Mouse (Mus musculus) telencephalon, adult 2 months (tissue): ENCODE results near the gene Rora.
A peak's percentile ranks its signal among the peaks of the same experiment; 100 is the strongest.

Experiments
- DNase-seq: peaks from one replicate; pipeline ENCODE4 v3.0.0-alpha.2; 2011; ENCODE audit warnings: low read depth, low spot score

Rora gene

DNA sequence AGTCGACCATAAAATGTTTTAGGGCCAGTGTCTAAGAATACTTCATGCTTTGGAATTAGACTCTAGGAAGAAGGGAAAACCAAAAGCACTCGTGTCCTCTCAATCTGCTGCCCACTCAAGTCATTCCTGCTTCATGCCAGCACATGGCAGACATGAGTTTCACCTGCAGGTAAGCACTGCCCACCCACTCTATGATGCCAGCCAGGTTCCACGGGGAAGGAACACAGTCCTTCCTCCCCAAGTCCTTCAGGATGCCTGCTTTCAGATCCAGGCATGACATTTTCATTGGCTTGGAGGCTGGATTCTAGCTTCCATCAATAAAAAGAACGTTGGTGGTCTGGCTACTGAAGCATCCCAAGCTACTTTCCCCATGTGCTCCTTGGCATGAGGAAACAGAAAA, 166.4 kb downstream of the Rora start:
- no peak for DNase-seq

DNA sequence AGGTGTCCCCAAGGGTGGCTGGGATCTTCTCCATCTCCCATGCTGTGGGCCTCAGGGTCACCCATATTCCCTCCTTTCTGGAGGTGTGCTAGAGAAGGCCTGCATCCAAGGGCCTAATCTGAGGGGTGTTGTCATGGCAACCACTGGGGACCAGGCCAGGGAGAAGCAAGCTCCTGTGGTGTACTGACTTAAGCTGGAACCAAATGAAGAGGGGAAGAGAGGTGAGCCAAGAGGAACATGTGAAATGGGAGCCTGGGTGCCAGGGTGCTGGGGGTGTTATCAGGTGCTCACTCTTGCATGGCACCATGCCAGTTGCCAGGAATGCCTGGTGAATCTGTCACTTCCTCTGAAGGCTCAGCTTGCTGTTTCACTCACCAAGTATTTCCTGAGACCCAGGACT, 166.9 kb downstream of the Rora start:
- no peak for DNase-seq

DNA sequence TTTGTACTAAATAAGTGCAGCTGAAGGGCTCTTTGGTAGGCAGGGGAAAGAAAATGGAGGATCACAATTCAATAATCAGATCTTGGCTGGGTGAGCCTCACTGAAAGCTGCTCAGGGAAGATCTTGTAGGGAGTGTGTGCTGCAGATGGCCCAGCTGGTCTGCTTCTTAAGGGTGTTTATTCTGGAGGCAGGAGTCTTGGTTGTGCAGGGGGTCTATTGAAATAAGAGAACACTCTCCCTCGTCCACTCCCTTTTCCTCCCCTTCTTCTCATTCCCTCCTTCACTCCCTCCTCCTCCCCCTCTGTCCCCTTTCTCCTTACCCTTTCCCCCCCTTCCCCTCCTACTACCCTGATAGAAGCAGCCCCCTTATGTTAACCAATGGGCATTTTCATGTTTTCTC, 167.8 kb downstream of the Rora start:
- no peak for DNase-seq

DNA sequence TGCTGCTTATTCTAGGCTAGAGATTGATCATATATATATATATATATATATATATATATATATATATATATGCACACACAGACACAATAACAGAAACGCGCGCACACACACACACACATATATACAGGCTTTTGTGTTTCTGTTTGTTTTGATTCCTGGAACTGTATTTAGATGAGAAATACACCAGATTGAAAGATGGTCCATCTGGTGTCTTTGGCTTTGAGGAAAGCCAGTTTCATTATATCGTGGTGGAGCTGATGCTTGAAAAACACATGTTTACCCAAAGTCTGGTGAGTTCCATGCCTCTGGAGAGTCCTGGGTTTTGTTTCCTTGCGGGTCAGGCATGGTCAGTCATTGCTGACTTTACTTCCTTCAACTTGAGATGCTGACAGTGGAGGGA, 169.7 kb downstream of the Rora start:
- DNase-seq, result no peak

DNA sequence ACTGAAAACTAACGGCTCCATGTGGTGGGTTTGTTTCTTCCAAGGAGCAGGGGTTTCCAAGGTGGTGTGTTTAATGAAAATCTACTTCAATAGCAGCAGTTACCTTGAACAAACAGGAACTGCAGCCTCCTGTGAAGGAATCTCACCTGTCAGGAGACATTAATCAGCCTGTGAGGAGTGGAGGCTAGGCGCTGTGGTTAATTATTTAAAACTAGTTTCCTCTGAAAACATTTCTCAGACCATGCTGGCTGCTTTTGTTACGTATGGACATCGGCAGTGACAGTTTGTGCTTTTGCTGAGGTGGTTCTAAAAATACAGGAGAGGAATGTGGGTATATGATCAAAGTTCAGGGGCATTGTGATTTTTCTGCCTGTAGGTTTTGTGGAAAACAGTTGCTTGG, 171.5 kb downstream of the Rora start:
- no peak for DNase-seq

DNA sequence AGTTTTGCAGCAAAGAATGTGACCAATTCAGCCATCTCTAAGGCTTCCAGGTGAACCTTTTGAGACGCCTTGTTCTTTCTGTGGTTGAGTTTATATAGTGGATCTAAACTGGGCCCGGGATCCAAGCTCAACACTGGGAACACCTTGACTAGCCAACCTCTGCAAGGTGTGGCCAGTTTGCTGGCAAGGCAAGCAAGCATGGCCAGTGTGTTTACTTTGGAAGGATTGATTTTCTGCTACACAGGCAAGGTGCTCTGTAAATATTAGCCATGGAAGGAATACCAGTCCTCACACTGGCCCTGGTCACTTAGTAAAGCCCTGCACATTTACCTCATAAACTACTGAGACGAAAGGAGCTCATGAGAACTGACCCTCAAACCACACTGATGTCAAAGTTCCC, 172.3 kb downstream of the Rora start:
- DNase-seq, result no peak

DNA sequence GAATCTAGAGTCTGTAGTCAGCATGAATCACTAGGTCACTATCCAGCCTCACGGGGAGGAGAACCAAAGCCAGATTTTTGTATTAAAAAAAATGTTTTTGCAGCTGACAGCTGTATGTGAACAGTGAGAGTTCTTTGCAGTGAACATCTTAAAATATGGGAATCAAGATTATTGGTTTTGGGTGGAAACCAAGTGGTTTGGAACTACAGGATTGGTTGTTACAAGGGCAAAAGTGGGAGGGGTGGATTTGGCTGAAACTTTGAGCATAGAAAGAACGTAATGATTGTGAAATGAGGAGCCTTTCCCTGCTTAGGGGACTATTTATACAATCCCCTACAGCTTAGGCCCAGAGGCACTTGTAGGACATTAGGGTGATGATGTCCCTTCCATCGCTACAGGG, 173.9 kb downstream of the Rora start:
- no peak for DNase-seq

DNA sequence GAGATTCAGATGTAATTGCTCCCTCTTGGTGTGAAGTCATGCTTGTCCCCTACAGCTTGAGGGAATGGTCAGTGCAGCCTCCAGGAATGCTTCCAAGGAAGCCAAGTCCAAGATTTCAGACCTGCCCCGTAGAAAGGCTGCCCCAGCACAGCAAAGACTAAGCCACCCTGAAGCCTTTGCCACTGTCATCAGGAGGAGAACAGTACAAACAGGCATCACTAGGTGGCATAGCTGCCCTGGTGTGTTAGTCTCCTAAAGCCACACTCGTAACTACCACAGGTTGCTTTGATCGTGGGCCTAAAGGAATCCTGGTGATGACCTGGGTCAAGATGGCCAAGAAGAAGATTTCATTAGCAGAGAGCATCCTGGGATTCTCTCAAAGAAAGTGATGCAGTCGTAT, 176.3 kb downstream of the Rora start:
- DNase-seq, result no peak

DNA sequence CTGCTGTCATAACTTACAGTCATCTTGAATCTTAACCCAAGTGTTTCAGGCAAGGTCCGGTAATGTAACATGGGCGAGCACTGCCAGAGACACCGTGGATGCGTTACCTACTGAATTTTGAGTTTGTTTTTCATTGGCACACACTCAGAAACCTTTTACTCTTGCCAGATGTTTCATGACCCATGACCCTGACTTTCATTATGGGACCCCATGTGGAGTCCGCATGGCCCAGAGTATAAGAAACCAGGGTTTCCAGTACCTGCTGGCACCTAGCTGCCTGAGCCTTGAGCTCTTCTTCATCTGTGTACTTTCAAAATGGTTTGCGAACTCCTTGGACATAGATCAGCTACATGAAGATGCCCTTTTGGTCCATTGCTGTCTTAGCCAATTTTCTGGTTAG, 179.7 kb downstream of the Rora start:
- DNase-seq, result no peak

DNA sequence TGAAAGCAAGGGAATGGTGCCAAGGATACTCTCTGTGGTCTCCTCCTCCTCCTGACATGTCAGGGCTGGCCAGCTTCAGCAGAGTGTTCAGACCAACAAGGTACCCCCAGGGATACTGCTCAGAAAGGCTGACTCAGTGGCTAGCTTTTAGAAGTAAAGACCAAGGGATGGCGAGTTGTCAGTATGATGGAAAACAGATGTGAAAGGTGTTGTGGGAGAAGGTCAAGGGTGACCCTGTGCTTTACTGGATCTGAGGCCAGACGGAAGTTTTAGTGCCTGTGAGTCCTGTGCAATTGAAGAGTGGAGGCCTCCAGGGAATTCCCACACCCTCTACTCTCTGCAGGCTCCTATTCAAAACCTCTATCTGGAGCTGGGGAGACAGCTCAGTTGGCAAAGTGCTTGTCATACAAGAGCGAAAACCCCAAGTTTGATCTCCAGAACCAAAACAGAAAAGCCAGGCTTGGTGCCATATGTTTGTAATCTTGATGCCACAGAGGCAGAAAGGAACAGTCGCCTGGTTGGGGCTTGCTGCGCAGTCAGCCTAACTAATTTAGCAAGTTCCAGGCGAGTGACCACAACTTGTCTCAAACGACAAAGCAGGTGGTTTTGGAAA, 181.6 kb downstream of the Rora start:
- no peak for DNase-seq

DNA sequence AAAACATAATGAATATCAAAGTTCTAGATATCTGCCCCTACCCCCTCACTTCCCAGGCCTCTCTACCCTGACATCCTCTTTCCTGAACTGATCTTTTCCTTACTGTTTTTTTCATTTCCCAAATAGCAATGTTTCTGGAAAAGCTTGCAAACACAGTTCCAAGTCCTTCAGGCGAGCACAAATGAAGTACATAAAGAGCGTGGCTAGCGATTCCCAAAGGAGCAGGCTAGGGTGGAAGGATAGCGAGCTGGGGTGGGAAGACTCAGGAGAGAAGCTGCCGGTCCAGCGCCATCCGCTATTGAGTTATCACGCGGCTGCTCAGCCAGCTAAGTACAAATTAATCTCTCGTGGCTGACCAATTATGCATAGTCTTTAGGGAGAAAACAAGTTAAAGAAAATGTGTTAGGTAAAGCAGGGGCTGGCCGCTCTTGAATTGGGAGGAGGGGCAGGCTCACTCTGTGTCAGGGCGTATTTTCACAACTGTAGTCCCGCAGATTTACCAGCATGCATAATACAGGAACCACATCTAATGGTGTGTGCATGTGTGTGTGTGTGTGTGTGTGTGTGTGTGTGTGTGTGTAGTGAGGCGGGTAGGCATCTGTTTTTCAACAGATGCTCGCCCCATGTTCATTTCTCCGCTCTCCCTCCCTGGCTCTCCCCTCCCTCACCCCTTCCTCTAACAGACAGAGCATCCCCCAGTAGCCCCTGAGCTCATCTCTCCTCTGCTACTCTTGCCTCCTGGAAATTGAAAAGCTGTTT, 188.7 kb downstream of the Rora start:
- no peak for DNase-seq

DNA sequence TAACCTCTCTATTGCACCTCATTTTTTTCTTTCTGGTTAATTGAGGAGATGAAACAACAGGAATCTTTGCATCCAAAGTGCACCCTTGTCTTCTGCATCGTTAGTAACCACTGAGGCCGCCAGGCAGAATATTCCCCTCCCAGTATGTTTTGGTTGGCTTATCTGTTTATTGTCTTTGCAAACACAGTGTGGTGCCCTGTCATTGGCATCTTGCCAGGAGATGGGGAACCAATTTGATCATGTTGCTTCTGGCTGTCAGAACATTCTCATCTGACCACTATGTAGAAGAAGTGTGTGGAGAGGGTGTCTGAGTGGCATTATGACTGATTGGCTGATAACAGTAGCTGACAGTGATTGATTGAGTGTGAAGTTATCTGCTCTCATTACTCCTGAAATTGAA, 192.0 kb downstream of the Rora start:
- no peak for DNase-seq

DNA sequence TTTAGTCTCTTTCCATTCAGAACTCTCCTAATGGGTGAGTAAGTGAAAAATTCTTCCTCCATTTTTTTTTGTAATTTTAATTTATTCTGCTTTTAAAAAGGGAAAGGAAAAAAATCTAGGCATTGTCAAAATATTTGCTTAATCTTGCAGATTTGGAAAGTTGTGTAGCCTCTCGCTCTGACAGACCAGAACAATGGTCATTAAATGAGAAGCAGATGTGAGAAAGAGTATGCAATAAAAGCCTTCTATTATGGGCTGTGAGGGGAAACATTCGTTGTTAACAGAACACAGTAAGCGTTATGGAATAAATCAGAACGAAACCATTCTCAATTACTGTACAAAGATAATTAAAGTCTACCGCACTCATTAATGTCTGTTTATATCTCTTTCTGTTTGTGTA, 196.7 kb downstream of the Rora start:
- DNase-seq, result no peak

DNA sequence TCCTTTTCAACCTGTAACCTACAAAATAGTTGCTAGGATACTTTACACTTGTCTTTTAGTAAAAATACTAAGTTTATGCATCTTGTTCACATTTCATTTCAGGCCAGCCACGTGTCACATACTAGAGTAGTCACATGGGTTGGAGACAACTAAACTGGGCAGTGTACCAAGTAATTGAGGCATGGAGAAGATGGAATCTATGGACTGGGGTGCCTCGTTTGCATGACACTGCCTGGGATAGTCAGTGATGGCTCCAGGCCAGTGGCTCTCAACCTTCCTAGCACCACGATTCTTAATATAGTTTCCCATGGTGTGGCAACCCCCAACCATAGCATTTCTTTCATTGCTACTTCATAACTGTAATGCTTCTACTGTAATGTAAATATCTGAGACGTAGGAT, 198.6 kb downstream of the Rora start:
- no peak for DNase-seq

DNA sequence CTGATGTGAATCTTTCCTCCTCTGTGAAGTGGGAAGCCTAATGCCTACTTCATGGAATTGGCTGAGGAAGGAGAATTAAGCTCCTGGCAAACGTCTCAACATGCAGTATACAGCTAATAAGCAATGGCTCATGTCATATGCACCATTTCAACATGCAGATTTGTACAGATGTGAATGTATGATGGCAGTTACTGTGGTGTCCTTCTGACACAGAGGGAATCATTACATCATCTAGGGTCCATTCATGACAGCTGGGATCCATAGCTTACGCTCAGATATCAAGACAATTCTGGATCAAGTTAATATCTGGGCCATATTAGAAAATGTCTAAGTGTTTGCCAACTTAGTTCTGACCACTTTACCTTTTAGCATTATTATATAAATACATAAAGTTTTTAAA, 199.3 kb downstream of the Rora start:
- no peak for DNase-seq

DNA sequence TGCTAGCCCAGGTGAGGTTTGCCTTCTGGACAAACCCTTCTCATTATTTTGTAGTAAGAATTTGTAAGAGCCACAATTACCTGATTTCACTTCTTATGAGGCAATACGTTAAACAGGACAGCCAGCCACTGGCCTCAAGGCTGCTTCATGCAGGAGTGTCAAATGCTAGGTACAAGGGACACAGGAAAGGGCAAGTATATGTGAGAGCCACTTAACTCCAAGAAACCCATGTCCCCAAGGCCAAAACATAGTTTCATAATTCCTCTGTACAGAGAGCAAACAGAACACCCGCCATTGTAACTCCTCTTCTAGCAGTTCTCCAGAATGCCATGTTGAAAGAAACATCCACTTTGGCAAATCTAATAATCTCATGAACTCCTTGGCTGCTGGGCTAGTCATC, 205.9 kb downstream of the Rora start:
- DNase-seq, result no peak

DNA sequence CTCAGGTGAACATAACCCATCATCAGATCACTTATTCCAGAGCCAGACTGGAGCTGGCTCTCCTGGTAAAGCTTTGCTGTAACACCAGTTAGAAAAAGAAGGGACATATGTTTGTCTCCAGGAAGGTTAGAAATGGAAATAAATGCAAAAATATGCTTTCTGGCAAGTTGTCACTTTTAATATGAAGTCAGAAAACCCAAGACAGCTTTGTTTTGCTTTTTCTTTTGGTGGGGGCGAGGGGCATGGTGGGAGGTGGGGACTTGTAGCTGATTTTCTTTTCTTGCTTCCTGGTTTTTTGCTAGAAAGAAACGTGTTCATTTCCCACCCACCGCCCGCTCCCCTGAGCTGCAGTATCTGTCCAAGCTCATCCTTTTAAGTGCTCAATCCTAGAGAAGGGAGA, 212.7 kb downstream of the Rora start:
- DNase-seq, result peak; percentile 74

DNA sequence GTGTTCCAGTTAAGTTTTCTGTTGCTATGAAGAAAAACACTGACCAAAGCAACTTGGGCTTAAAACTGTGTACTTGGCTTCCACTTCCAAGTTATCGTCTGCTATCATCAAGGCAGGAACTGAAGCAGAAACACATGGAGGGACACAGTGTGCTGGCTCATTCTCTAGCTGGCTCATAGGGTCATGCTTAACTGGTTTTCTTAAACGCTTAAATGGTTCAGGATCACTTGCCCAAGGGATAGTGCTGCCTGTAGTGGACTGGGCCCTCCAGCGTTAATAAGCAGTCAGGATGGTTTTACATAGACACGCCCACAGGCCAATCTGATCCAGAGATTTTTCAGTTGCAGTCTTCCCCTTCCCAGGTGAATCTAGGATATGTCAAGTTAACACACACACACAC, 220.3 kb downstream of the Rora start:
- DNase-seq, result no peak

DNA sequence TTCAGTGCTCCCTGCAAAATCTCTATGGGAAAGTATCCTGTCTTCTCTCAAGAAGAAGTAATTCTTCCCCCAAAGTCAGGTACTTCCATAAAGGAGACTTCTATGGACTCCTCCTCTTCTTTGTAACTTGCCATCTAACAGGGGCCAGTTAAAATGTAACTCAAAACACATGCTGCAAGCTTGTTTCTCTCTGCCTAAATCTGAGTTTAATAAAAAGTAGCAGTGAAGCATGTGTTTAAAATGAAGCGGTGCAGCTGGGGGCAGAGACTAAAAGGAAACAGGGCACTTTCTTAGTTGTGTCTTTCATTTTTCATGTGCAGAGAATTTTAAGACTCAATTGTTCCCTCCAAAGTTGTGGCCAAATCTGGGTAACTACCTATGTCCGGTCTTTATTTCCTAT, 221.0 kb downstream of the Rora start:
- DNase-seq, result no peak

DNA sequence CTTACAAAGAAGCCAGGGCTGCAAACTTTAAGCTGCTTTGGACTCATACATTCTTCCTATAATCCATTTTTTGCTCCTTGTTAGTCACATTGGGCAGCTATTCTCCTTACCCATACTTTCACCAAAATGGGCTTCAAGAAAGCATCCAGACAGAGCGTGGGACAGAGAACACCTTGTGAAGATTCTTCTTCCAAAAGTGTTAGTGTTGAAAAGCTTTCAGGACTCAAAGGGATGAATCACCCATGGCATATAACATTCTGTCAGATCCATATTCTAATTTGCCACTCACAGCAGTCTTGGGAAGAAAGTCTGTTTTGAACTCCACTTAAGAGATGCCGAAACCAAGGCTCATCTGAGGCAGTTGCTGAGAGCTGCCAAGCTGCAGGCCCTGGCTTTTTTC, 222.2 kb downstream of the Rora start:
- DNase-seq, result peak; percentile 85

DNA sequence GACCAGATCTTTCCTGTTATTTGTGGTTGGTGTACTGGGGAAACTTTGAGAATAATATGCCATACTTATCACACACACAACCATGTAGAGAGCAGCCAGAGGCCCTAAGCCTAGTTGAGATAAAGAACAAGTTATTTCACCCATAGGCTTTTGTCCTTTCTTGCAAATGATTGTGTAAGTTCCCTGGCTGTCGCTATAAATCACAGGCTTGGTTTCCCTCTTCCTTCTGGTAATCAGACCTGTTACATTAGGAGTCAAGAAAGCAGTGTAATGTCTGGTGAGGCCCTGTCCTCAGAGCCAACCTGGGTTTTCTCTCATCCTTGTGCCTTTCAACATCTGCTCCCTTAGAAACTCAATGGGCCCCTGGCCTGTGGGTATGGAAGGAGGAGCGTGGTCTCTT, 222.7 kb downstream of the Rora start:
- no peak for DNase-seq

DNA sequence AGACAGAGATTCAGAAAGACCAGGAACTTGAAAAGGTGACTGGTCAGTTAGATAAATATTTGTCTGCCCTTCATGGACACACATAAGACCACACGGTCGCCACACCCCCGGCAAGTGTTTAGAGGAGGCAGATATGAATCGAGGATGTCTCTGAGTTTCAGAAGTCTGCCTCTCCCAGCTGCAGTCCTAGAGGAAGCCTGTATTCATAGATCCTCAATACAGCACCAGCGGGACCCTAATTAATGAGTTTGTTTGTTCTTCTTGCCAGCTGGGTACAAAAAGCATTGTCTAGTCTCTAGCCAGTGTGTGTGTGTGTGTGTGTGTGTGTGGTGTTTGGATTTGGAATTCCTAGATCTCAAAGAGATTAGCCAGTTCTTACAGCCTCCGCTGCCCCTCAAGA, 228.3 kb downstream of the Rora start:
- DNase-seq, result no peak

DNA sequence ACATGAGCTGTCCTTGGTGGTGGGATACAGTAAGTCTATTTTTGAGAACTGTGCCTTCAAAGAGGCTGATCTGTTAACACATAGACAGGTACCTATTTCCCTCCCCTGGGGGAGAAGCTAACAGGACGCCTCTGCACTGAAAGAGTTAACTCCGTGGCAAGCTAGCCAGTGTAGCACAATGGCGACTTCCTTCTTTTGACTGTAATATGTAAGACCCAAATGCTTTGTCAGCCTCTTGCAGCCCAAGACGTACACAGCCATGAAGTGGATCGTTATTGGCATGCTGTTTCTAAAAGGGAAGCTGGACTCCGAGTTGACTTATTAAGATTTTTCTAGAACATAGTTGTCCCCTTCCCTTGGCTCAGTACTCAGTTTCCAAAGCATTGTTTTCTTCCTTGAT, 229.4 kb downstream of the Rora start:
- no peak for DNase-seq

DNA sequence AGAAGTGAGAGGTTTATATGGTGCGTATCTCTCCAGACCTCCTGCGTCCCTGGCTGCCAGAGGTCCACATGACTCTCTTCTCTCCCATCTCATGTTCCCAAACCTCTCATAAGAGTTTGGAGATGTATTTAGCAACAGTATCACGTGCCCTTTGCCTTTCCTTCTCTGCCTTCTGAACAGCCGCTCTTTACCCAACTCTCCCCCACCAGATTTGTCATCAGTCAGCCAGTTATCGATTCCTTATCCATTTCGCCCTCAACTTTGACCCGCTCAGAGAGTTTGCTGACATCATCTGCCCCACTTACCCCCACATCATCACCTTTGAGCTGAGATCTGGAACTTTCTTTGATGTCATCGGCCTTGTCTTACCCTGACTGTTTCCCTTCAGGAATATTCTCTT, 230.1 kb downstream of the Rora start:
- no peak for DNase-seq
